Mouse (Mus musculus): ENCODE results near the gene Gas2l2. TPM values are rescaled to one million over a fixed set of nuclear protein-coding genes. Genes with fewer than 3 reads are reported as not detected.

The Gas2l2 gene
- polyA plus RNA-seq, 1 experiment from 2014 or later = 0.23 TPM

GRCm38 (mm10) chr11:83441235-83441634 is 12.0 kb upstream of the Gas2l2 start:
- Histone ChIP-seq H3K27me3 (peaks cover 69% of the 10 kb centered on the region), H3K36me3 (no peaks in the 10 kb centered on the region), H3K27ac (no peak overlapping the region), H3K9me3 (no peaks in the 10 kb centered on the region), H3K4me1 (replicated peaks) (peaks cover 16% of the 10 kb centered on the region), H3K9ac (replicated peaks) (no peak overlapping the region), H3K4me2 (replicated peaks) (no peak overlapping the region), H3K4me3 (replicated peaks) (no peak overlapping the region)
- WGBS = 44% methylated on average over 7 of the region's 7 CpGs
- ATAC-seq = no peak; the same call in 1 of the 2 replicates

GRCm38 (mm10) chr11:83440081-83441064 is 11.1 kb upstream of the Gas2l2 start:
- Histone ChIP-seq H3K27me3 (peaks cover 60% of the 10 kb centered on the region), H3K9me3 (no peaks in the 10 kb centered on the region), H3K4me3 (replicated peaks) (peak overlapping the region; percentile 60), H3K27ac (no peak overlapping the region), H3K9ac (replicated peaks) (peak overlapping the region; percentile 70), H3K4me2 (replicated peaks) (peak overlapping the region; percentile 86), H3K36me3 (no peaks in the 10 kb centered on the region), H3K4me1 (replicated peaks) (peaks cover 16% of the 10 kb centered on the region)
- ATAC-seq = peak; percentile 97
- under 1% methylated on average over 64 of the region's 75 CpGs for WGBS

- peak overlapping the region; percentile 60 for H3K4me3 ChIP-seq (replicated peaks)
- whole genome bisulfite sequencing = 33% methylated on average over 11 of the region's 11 CpGs
- no peak overlapping the region for H3K27ac ChIP-seq
- no peak for ATAC-seq
- H3K4me2 ChIP-seq (replicated peaks) = peak overlapping the region; percentile 86
- H3K36me3 ChIP-seq = no peaks in the 10 kb centered on the region
- peaks cover 52% of the 10 kb centered on the region for H3K27me3 ChIP-seq
- H3K4me1 ChIP-seq (replicated peaks) = peaks cover 12% of the 10 kb centered on the region
- peak overlapping the region; percentile 70 for H3K9ac ChIP-seq (replicated peaks)
- H3K9me3 ChIP-seq = no peaks in the 10 kb centered on the region
Observed at GRCm38 (mm10) chr11:83439426-83440060, 10.3 kb upstream of the Gas2l2 start.

- WGBS = 96% methylated on average over 1 of the region's 1 CpGs
- no peaks in the 10 kb centered on the region for H3K9me3 ChIP-seq
- H3K9ac ChIP-seq (replicated peaks) = no peak within 1 kb of the TSS
- H3K4me3 ChIP-seq (replicated peaks) = no peak within 1 kb of the TSS
- H3K36me3 ChIP-seq = no peaks in the 10 kb centered on the region
- no peak within 1 kb of the TSS for H3K4me2 ChIP-seq (replicated peaks)
- peaks cover 30% of the 10 kb centered on the region for H3K27me3 ChIP-seq
- H3K27ac ChIP-seq = no peak within 1 kb of the TSS
- H3K4me1 ChIP-seq (replicated peaks) = 0 out of 2 replicates have a peak, but pooled peaks cover 6% of the 10 kb centered on the region
- no peak for ATAC-seq
Observed at GRCm38 (mm10) chr11:83437377-83437776, 8.1 kb upstream of the Gas2l2 start, which contains the start of gene 1700020L24Rik. Gene 1700020L24Rik (plus strand): TSS chr11:83437677.

- Histone ChIP-seq H3K4me2 (replicated peaks) (no peak overlapping the region), H3K4me3 (replicated peaks) (no peak overlapping the region), H3K4me1 (replicated peaks) (peaks cover 5% of the 10 kb centered on the region; the same call in 1 of the 2 replicates), H3K27me3 (peaks cover 27% of the 10 kb centered on the region), H3K36me3 (no peaks in the 10 kb centered on the region), H3K9ac (replicated peaks) (no peak overlapping the region), H3K9me3 (no peaks in the 10 kb centered on the region), H3K27ac (no peak overlapping the region)
- 78% methylated on average over 2 of the region's 2 CpGs for WGBS
- ATAC-seq = no peak
Observed at GRCm38 (mm10) chr11:83432533-83432932, 3.3 kb upstream of the Gas2l2 start.

GRCm38 (mm10) chr11:83426964-83427363 is 2.3 kb downstream of the Gas2l2 start:
- H3K4me2 ChIP-seq (replicated peaks) = 0 out of 2 replicates have a peak overlapping the region, but pooled peaks have one; percentile 5
- H3K4me1 ChIP-seq (replicated peaks) = peaks cover 5% of the 10 kb centered on the region; the same call in 1 of the 2 replicates
- WGBS = 52% methylated on average over 17 of the region's 17 CpGs
- ATAC-seq = no peak
- H3K36me3 ChIP-seq = no peaks in the 10 kb centered on the region
- H3K4me3 ChIP-seq (replicated peaks) = no peak overlapping the region
- H3K9me3 ChIP-seq = no peaks in the 10 kb centered on the region
- H3K27me3 ChIP-seq = peaks cover 47% of the 10 kb centered on the region
- H3K27ac ChIP-seq = no peak overlapping the region
- H3K9ac ChIP-seq (replicated peaks) = no peak overlapping the region

- no peak overlapping the region for H3K4me2 ChIP-seq (replicated peaks)
- H3K27ac ChIP-seq = no peak overlapping the region
- H3K27me3 ChIP-seq = peaks cover 61% of the 10 kb centered on the region
- peak; percentile 63 for ATAC-seq
- H3K4me3 ChIP-seq (replicated peaks) = no peak overlapping the region
- no peaks in the 10 kb centered on the region for H3K36me3 ChIP-seq
- H3K9ac ChIP-seq (replicated peaks) = no peak overlapping the region
- 9% methylated on average over 8 of the region's 8 CpGs for WGBS
- no peaks in the 10 kb centered on the region for H3K9me3 ChIP-seq
- H3K4me1 ChIP-seq (replicated peaks) = peaks cover 4% of the 10 kb centered on the region; the same call in 1 of the 2 replicates
Observed at GRCm38 (mm10) chr11:83424681-83425080, 4.6 kb downstream of the Gas2l2 start.

GRCm38 (mm10) chr11:83421305-83421704 is 8.0 kb downstream of the Gas2l2 start:
- no peak overlapping the region for H3K9ac ChIP-seq (replicated peaks)
- no peaks in the 10 kb centered on the region for H3K36me3 ChIP-seq
- H3K4me3 ChIP-seq (replicated peaks) = no peak overlapping the region
- H3K4me1 ChIP-seq (replicated peaks) = peaks cover 8% of the 10 kb centered on the region
- no peak overlapping the region for H3K4me2 ChIP-seq (replicated peaks)
- no peak for ATAC-seq
- WGBS = 5% methylated on average over 9 of the region's 9 CpGs
- no peak overlapping the region for H3K27ac ChIP-seq
- peaks cover 58% of the 10 kb centered on the region for H3K27me3 ChIP-seq
- H3K9me3 ChIP-seq = no peaks in the 10 kb centered on the region

- no peak for ATAC-seq
- Histone ChIP-seq H3K27ac (no peak overlapping the region), H3K27me3 (peaks cover 54% of the 10 kb centered on the region), H3K9me3 (no peaks in the 10 kb centered on the region), H3K4me2 (replicated peaks) (no peak overlapping the region), H3K4me3 (replicated peaks) (no peak overlapping the region), H3K4me1 (replicated peaks) (peaks cover 8% of the 10 kb centered on the region), H3K9ac (replicated peaks) (no peak overlapping the region), H3K36me3 (no peaks in the 10 kb centered on the region)
- 47% methylated on average over 4 of the region's 4 CpGs for WGBS
Observed at GRCm38 (mm10) chr11:83420338-83420737, 8.9 kb downstream of the Gas2l2 start.

GRCm38 (mm10) chr11:83418566-83418965 is 10.7 kb downstream of the Gas2l2 start:
- H3K9me3 ChIP-seq = no peaks in the 10 kb centered on the region
- 5% methylated on average over 38 of the region's 38 CpGs for WGBS
- H3K27me3 ChIP-seq = peaks cover 54% of the 10 kb centered on the region
- H3K27ac ChIP-seq = no peak overlapping the region
- H3K36me3 ChIP-seq = no peaks in the 10 kb centered on the region
- peak overlapping the region; percentile 40; the same call in 1 of the 2 replicates for H3K9ac ChIP-seq (replicated peaks)
- ATAC-seq = peak; percentile 71
- H3K4me3 ChIP-seq (replicated peaks) = peak overlapping the region; percentile 26
- H3K4me2 ChIP-seq (replicated peaks) = peak overlapping the region; percentile 46
- peaks cover 8% of the 10 kb centered on the region for H3K4me1 ChIP-seq (replicated peaks)

- ATAC-seq = no peak
- peaks cover 54% of the 10 kb centered on the region for H3K27me3 ChIP-seq
- H3K9me3 ChIP-seq = no peaks in the 10 kb centered on the region
- H3K4me2 ChIP-seq (replicated peaks) = no peak overlapping the region
- H3K9ac ChIP-seq (replicated peaks) = no peak overlapping the region
- no peak overlapping the region for H3K27ac ChIP-seq
- no peak overlapping the region for H3K4me3 ChIP-seq (replicated peaks)
- 87% methylated on average over 7 of the region's 7 CpGs for WGBS
- peaks cover 8% of the 10 kb centered on the region for H3K4me1 ChIP-seq (replicated peaks)
- no peaks in the 10 kb centered on the region for H3K36me3 ChIP-seq
Observed at GRCm38 (mm10) chr11:83417708-83418107, 11.5 kb downstream of the Gas2l2 start.

GRCm38 (mm10) chr11:83417080-83417479 is 12.2 kb downstream of the Gas2l2 start:
- peaks cover 49% of the 10 kb centered on the region for H3K27me3 ChIP-seq

More at GRCm38 (mm10) chr11:83417080-83417479, 12.2 kb downstream of the Gas2l2 start:
- peaks cover 10% of the 10 kb centered on the region for H3K4me1 ChIP-seq (replicated peaks)
- H3K4me3 ChIP-seq (replicated peaks) = no peak overlapping the region
- H3K4me2 ChIP-seq (replicated peaks) = no peak overlapping the region
- no peaks in the 10 kb centered on the region for H3K36me3 ChIP-seq
- H3K9me3 ChIP-seq = no peaks in the 10 kb centered on the region
- ATAC-seq = no peak
- WGBS = 13% methylated on average over 5 of the region's 5 CpGs
- H3K27ac ChIP-seq = no peak overlapping the region
- no peak overlapping the region for H3K9ac ChIP-seq (replicated peaks)

Measured in midbrain, embryonic 13.5 days (tissue).